Mouse (Mus musculus) myocyte (in vitro differentiated cells): ENCODE measurements around the gene 4930590J08Rik.

ENCODE experiments used
- CEBPB ChIP-seq: IDR thresholded peaks from 2 replicates; pipeline ENCODE4 v1.6.1; 2011; ENCODE audit warnings: mild to moderate bottlenecking, moderate library complexity; ENCODE audit not compliant: poor library complexity, insufficient read depth, severe bottlenecking
- E2F4 ChIP-seq: IDR thresholded peaks from one replicate; pipeline ENCODE4 v1.6.1; 2011; ENCODE audit warnings: mild to moderate bottlenecking, control low read depth, moderate library complexity; ENCODE audit not compliant: insufficient read depth
- MAX ChIP-seq: IDR thresholded peaks from one replicate; pipeline ENCODE4 v1.6.1; 2011; ENCODE audit warnings: low read depth, mild to moderate bottlenecking, control low read depth
- MYOD1 ChIP-seq, 3 experiments: IDR thresholded peaks; one replicate each; pipeline ENCODE4 v1.6.1; 2011; ENCODE audit warnings: control low read depth in 2 of 3, low read depth in 2 of 3, mild to moderate bottlenecking in 2 of 3, moderate library complexity in 1 of 3; ENCODE audit not compliant: insufficient read length in 2 of 3, control insufficient read depth in 1 of 3
- MYOG ChIP-seq, 3 experiments: IDR thresholded peaks; one replicate each; pipeline ENCODE4 v1.6.1; 2011; ENCODE audit warnings: control low read depth in 2 of 3, low read depth in 2 of 3, mild to moderate bottlenecking in 2 of 3; ENCODE audit not compliant: insufficient read length in 2 of 3, control insufficient read depth in 1 of 3, insufficient read depth in 1 of 3
- POLR2A ChIP-seq: IDR thresholded peaks from one replicate; pipeline ENCODE4 v1.6.1; 2011; ENCODE audit warnings: low read depth, mild to moderate bottlenecking, control low read depth, moderate library complexity; ENCODE audit not compliant: insufficient read length
- POLR2AphosphoS2 ChIP-seq: IDR thresholded peaks from one replicate; pipeline ENCODE4 v1.6.1; 2011; ENCODE audit warnings: low read depth, control low read depth; ENCODE audit not compliant: insufficient read length
- TCF12 ChIP-seq: IDR thresholded peaks from one replicate; pipeline ENCODE4 v1.6.1; 2011; ENCODE audit warnings: mild to moderate bottlenecking, control low read depth; ENCODE audit not compliant: poor library complexity, insufficient read depth, severe bottlenecking
- TCF3 ChIP-seq: IDR thresholded peaks from one replicate; pipeline ENCODE4 v1.6.1; 2011; ENCODE audit warnings: low read depth, control low read depth; ENCODE audit not compliant: insufficient read length
- USF1 ChIP-seq: IDR thresholded peaks from one replicate; pipeline ENCODE4 v1.6.1; 2011; ENCODE audit warnings: low read depth, mild to moderate bottlenecking, control low read depth, moderate library complexity

DNA sequence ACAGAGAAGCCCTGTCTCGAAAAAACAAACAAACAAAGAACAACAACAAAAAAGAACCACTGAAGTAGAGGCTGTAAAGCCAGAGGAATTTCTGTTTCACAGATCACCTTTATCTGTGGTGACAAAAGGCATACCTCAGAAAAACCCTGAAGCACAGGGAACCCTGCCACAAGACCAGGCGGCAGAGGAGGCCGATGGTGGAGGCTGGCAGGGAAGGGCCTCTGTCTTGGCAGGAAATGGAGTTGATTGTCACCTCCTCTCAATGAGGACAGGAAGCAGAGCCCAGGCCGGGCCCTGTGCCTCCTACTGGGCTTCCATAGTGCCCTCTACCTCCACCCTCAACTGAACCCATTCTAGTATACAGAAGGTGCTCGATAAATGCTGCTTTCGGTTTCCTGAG is 71.4 kb downstream of the 4930590J08Rik start:
- TF ChIP-seq TCF12 (no peak), USF1 (no peak), MYOG (IDR thresholded peaks at IDR 0.05; ENCODE audit: control insufficient read depth in 1 of 3, insufficient read depth in 1 of 3, insufficient read length in 2 of 3, low read depth in 2 of 3) (no peak), POLR2A (no peak), E2F4 (no peak), CEBPB (no peak), POLR2AphosphoS2 (no peak), TCF3 (no peak), MYOD1 (IDR thresholded peaks at IDR 0.05; ENCODE audit: control insufficient read depth in 1 of 3, insufficient read length in 2 of 3, low read depth in 2 of 3) (no peak), MAX (no peak)
